Comparison of ENCODE assay signal across 8 mouse cellular contexts in the genomic region with DNA sequence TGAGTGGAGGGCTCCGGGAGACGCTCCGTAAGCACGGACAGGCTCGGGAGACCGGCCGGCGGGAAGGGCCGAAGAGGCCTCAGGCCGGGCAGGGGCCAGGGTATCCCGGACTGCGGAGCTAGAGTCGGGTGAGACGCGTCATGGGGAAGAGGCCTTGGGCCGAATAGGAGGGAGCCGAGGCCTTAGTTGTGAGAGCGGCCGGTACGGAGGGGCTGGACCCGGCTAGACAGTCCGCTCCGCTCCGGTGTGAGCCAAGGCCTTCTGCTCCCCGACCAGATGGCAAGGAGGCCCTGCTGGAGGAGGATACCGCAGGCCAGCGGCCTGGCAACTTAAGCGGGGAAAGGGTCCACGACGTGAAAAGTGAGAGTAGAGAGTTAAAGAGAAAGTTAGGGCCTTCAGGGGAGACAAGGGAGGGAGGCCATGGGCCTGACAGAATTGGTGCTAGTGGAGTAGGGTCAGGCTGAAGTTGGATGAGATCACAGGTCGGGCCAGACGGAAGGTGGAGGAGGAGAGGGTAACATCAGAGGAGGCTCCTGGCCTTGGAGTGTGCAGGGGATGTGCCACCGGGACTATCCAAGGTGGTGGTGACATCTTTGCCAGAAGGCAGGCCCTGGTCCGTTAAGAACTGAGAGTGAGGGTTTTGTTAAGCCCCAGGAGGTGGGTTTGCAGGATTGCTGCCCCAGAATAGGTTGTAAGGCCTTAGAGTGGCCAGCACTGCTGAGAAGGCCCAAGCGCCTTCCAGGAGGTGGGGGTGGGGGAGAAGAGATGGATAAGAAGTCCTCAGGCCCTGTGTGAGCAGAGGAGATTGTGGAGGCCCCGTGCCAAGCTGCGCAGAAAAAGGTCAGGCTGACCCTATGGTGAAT. TPM values are rescaled to one million over a fixed set of nuclear protein-coding genes. Genes with fewer than 3 reads are reported as not detected.
A peak's percentile ranks its signal among the peaks of the same experiment; 100 is the strongest.
DNase-seq lines count a peak whose midpoint lies in the region; TF ChIP-seq lines count a peak whose summit lies in the region.

No protein-coding gene starts in this region.

- no peaks in the 10 kb centered on the region for H3K27me3 ChIP-seq in forebrain, embryonic 10.5 days (ENCODE audit: poor library complexity, severe bottlenecking)
- H3K27me3 ChIP-seq in megakaryocyte, embryonic 14.5 days (replicated peaks), result no peaks in the 10 kb centered on the region
- no peaks in the 10 kb centered on the region for H3K27me3 ChIP-seq in splenic B cell, adult 2 months (ENCODE audit: control insufficient read depth, insufficient read depth, low read length, poor library complexity, severe bottlenecking)

- peaks cover 26% of the 10 kb centered on the region for H3K36me3 ChIP-seq in forebrain, embryonic 10.5 days (replicated peaks)
- peaks cover 28% of the 10 kb centered on the region for H3K36me3 ChIP-seq in megakaryocyte, embryonic 14.5 days (replicated peaks; ENCODE audit: low read length)
- peaks cover 3% of the 10 kb centered on the region; the same call in 1 of the 2 replicates for H3K36me3 ChIP-seq in splenic B cell, adult 2 months (ENCODE audit: control insufficient read depth, insufficient read depth, low read length, poor library complexity, severe bottlenecking)

- no peak for DNase-seq in layer of hippocampus, adult 2 months (ENCODE audit: low spot score in 2 of 2)
- no peak for DNase-seq in layer of hippocampus, adult 8-10 months (ENCODE audit: low spot score in 2 of 2)
- peak; percentile 50 for DNase-seq in forebrain, embryonic 10.5 days (ENCODE audit: extremely low spot score, low spot score)
- peak; percentile 46 to 69 for DNase-seq in heart, postnatal 36 days
- peak; percentile 55 to 64 for DNase-seq in layer of hippocampus, postnatal 10 days (ENCODE audit: low spot score in 2 of 2)
- DNase-seq in splenic B cell, adult 2 months (ENCODE audit: low read depth, low spot score), result peak; percentile 23

- WGBS in forebrain, embryonic 10.5 days, result 3% methylated on average over 37 of the region's 37 CpGs

- TF ChIP-seq CTCF in layer of hippocampus, adult 2 months (conservative IDR thresholded peaks at IDR 0.05), result no peak

- no peaks in the 10 kb centered on the region for H3K9me3 ChIP-seq in forebrain, embryonic 10.5 days
- H3K9me3 ChIP-seq in megakaryocyte, embryonic 14.5 days, result no peaks in the 10 kb centered on the region

- intact Hi-C loops in heart, postnatal 36 days (cut with DNase I), result no loop called here

- peak overlapping the region; percentile 86 for H3K4me3 ChIP-seq in layer of hippocampus, adult 2 months
- peak overlapping the region; percentile 93 for H3K4me3 ChIP-seq in brown adipose tissue, adult 24 weeks (ENCODE audit: insufficient read depth, low read depth, low read length)
- peak overlapping the region; percentile 99 for H3K4me3 ChIP-seq in forebrain, embryonic 10.5 days
- peak overlapping the region; percentile 95 for H3K4me3 ChIP-seq in megakaryocyte, embryonic 14.5 days (replicated peaks)

- peak overlapping the region; percentile 96 for H3K27ac ChIP-seq in layer of hippocampus, adult 2 months
- H3K27ac ChIP-seq in brown adipose tissue, adult 24 weeks (replicated peaks; ENCODE audit: low read depth, low read length), result peak overlapping the region; percentile 81
- H3K27ac ChIP-seq in forebrain, embryonic 10.5 days, result peak overlapping the region; percentile 99

- peaks cover 9% of the 10 kb centered on the region; the same call in 1 of the 2 replicates for H3K4me1 ChIP-seq in brown adipose tissue, adult 24 weeks (ENCODE audit: control insufficient read depth, insufficient read depth, insufficient read length, low read length)
- peaks cover 33% of the 10 kb centered on the region for H3K4me1 ChIP-seq in forebrain, embryonic 10.5 days
- H3K4me1 ChIP-seq in megakaryocyte, embryonic 14.5 days, result peaks cover 54% of the 10 kb centered on the region

RNA-seq across cellular contexts. Expression of gene Lrrc41, which starts 1.5 kb away (rescaled TPM):
- total RNA-seq in layer of hippocampus, adult 2 months (2021), result 10 to 100 TPM; 42.8 to 46.4 TPM
- 10 to 100 TPM; 45.7 to 49.3 (median 47.9) TPM for total RNA-seq in layer of hippocampus, adult 8-10 months (2022)
- polyA plus RNA-seq in brown adipose tissue, adult 24 weeks (2012; ENCODE audit: insufficient read depth, insufficient read length, missing spikeins), result 23.3 and 24.1 TPM in 2 replicates
- 61.8 and 68.1 TPM in 2 replicates for polyA plus RNA-seq in forebrain, embryonic 10.5 days (2016; fragmentation: Nextera tagmentation; extraction: Ambion mirVana)
- 10 to 100 TPM; 24.0 to 26.3 TPM for total RNA-seq in heart, postnatal 36 days (2021)
- total RNA-seq in layer of hippocampus, postnatal 10 days (2021), result 10 to 100 TPM; 51.9 to 52.8 TPM
- 13.4 and 17.7 TPM in 2 replicates for polyA plus RNA-seq in megakaryocyte, embryonic 14.5 days (2012; ENCODE audit: insufficient read depth, low replicate concordance)

RNA-seq across cellular contexts. Expression of gene Uqcrh, which starts 1.7 kb away (rescaled TPM):
- 100 to 1,000 TPM; 361 to 383 TPM for total RNA-seq in layer of hippocampus, adult 2 months (2021)
- total RNA-seq in layer of hippocampus, adult 8-10 months (2022), result 100 to 1,000 TPM; 402 to 415 (median 406) TPM
- 4,457 and 5,170 TPM in 2 replicates for polyA plus RNA-seq in brown adipose tissue, adult 24 weeks (2012; ENCODE audit: insufficient read depth, insufficient read length, missing spikeins)
- polyA plus RNA-seq in forebrain, embryonic 10.5 days (2016; fragmentation: Nextera tagmentation; extraction: Ambion mirVana), result 440 and 449 TPM in 2 replicates
- 1,000 to 10,000 TPM; 1,926 to 1,984 TPM for total RNA-seq in heart, postnatal 36 days (2021)
- 100 to 1,000 TPM; 402 to 460 TPM for total RNA-seq in layer of hippocampus, postnatal 10 days (2021)
- polyA plus RNA-seq in megakaryocyte, embryonic 14.5 days (2012; ENCODE audit: insufficient read depth, low replicate concordance), result 24.7 and 73.9 TPM in 2 replicates

RNA-seq across cellular contexts. Expression of gene Nsun4, which starts 22.9 kb away (rescaled TPM):
- total RNA-seq in layer of hippocampus, adult 2 months (2021), result 10 to 100 TPM in 1 of 2 experiments, 1 to 10 TPM in 1; 9.9 to 10.0 TPM
- total RNA-seq in layer of hippocampus, adult 8-10 months (2022), result 10 to 100 TPM; 10.6 to 11.8 (median 11.7) TPM
- 22.6 and 35.3 TPM in 2 replicates for polyA plus RNA-seq in brown adipose tissue, adult 24 weeks (2012; ENCODE audit: insufficient read depth, insufficient read length, missing spikeins)
- polyA plus RNA-seq in forebrain, embryonic 10.5 days (2016; fragmentation: Nextera tagmentation; extraction: Ambion mirVana), result 17.3 and 18.0 TPM in 2 replicates
- total RNA-seq in heart, postnatal 36 days (2021), result 10 to 100 TPM; 26.9 to 30.8 TPM
- total RNA-seq in layer of hippocampus, postnatal 10 days (2021), result 1 to 10 TPM; 8.1 to 8.2 TPM
- 0.27 TPM in 1 of 2 replicates, not detected in the other for polyA plus RNA-seq in megakaryocyte, embryonic 14.5 days (2012; ENCODE audit: insufficient read depth, low replicate concordance)

RNA-seq across cellular contexts. Expression of gene Rad54l, which starts 46.9 kb away (rescaled TPM):
- total RNA-seq in layer of hippocampus, adult 2 months (2021), result under 1 TPM; 0.64 to 0.91 TPM
- 1 to 10 TPM in 1 of 4 experiments, under 1 TPM in 3; 0.41 to 1.1 (median 0.72) TPM for total RNA-seq in layer of hippocampus, adult 8-10 months (2022)
- polyA plus RNA-seq in brown adipose tissue, adult 24 weeks (2012; ENCODE audit: insufficient read depth, insufficient read length, missing spikeins), result 0.36 TPM in 1 of 2 replicates, not detected in the other
- 91.5 and 95.8 TPM in 2 replicates for polyA plus RNA-seq in forebrain, embryonic 10.5 days (2016; fragmentation: Nextera tagmentation; extraction: Ambion mirVana)
- under 1 TPM; 0.22 TPM for total RNA-seq in heart, postnatal 36 days (2021)
- 1 to 10 TPM; 1.6 to 2.1 TPM for total RNA-seq in layer of hippocampus, postnatal 10 days (2021)
- polyA plus RNA-seq in megakaryocyte, embryonic 14.5 days (2012; ENCODE audit: insufficient read depth, low replicate concordance), result 0.75 TPM in 1 of 2 replicates, not detected in the other

RNA-seq across cellular contexts. Expression of gene Pomgnt1, which starts 47.0 kb away (rescaled TPM):
- 10 to 100 TPM; 69.2 to 77.9 TPM for total RNA-seq in layer of hippocampus, adult 2 months (2021)
- total RNA-seq in layer of hippocampus, adult 8-10 months (2022), result 10 to 100 TPM; 69.7 to 76.0 (median 72.0) TPM
- polyA plus RNA-seq in brown adipose tissue, adult 24 weeks (2012; ENCODE audit: insufficient read depth, insufficient read length, missing spikeins), result 37.6 and 49.5 TPM in 2 replicates
- polyA plus RNA-seq in forebrain, embryonic 10.5 days (2016; fragmentation: Nextera tagmentation; extraction: Ambion mirVana), result 50.6 and 54.7 TPM in 2 replicates
- total RNA-seq in heart, postnatal 36 days (2021), result 10 to 100 TPM; 63.5 to 66.3 TPM
- 10 to 100 TPM; 72.8 to 76.9 TPM for total RNA-seq in layer of hippocampus, postnatal 10 days (2021)
- polyA plus RNA-seq in megakaryocyte, embryonic 14.5 days (2012; ENCODE audit: insufficient read depth, low replicate concordance), result 1.0 and 6.1 TPM in 2 replicates

Comparison
In these comparisons a context has a peak if more than half of its experiments do, and no peak if none do; other contexts are left out.
1. DNase-seq: peak in forebrain, embryonic 10.5 days (single experiment), heart, postnatal 36 days (2 of 2), layer of hippocampus, postnatal 10 days (2 of 2) and splenic B cell, adult 2 months (single experiment); none in layer of hippocampus, adult 2 months (0 of 2) and layer of hippocampus, adult 8-10 months (0 of 2).
2. RNA of gene Uqcrh, which starts 1.7 kb away (total RNA-seq): 1,926 to 1,984 TPM in heart, postnatal 36 days; 402 to 460 TPM in layer of hippocampus, postnatal 10 days, 402 to 415 TPM in layer of hippocampus, adult 8-10 months and 361 to 383 TPM in layer of hippocampus, adult 2 months; every median in the first group is over 4 times any median in the second.
3. Peak in every context shown above with its lines, with median percentiles within 50 percentile points of each other: H3K27ac ChIP-seq and H3K4me3 ChIP-seq.